Mouse (Mus musculus) c-Kit-positive CD71-positive TER-119-positive erythroid progenitor cells, embryonic 14.5 days (primary cell): Measurements from ENCODE around the gene Ccr6.
"Not testable (repeated sequence)": the region's sequence is repeated elsewhere in the genome, so short reads cannot be mapped to it uniquely, and the experiment has no call there.

Source experiments
- DNase-seq: peaks from one replicate; pipeline ENCODE4 v3.0.0-alpha.2; 2013; ENCODE audit warnings: low spot score

Ccr6 gene

GRCm38 (mm10) chr17:8235743-8236142 lies at the start of gene Ccr6:
Ccr6 (plus strand) TSS chr17:8236043.
- no peak for DNase-seq

GRCm38 (mm10) chr17:8193678-8194077 lies 42.2 kb upstream of the Ccr6 start:
- DNase-seq = no peak

GRCm38 (mm10) chr17:8195685-8196376 lies 40.0 kb upstream of the Ccr6 start:
- DNase-seq = no peak

GRCm38 (mm10) chr17:8197652-8198051 lies 38.2 kb upstream of the Ccr6 start:
- no peak for DNase-seq

GRCm38 (mm10) chr17:8199067-8199935 lies 36.5 kb upstream of the Ccr6 start:
- no peak for DNase-seq

GRCm38 (mm10) chr17:8199936-8200330 lies 35.9 kb upstream of the Ccr6 start:
- DNase-seq = no peak

- no peak for DNase-seq
These were observed 32.4 kb upstream of the Ccr6 start for GRCm38 (mm10) chr17:8203487-8203886.

- DNase-seq = not testable (repeated sequence)
These were observed 30.6 kb upstream of the Ccr6 start for GRCm38 (mm10) chr17:8205221-8205631.

- DNase-seq = no peak
These were observed 29.2 kb upstream of the Ccr6 start for GRCm38 (mm10) chr17:8206691-8207090.

- no peak for DNase-seq
These were observed 26.1 kb upstream of the Ccr6 start for GRCm38 (mm10) chr17:8209696-8210095.

- DNase-seq = no peak
These were observed 25.7 kb upstream of the Ccr6 start for GRCm38 (mm10) chr17:8210170-8210569.

GRCm38 (mm10) chr17:8210675-8211074 lies 25.2 kb upstream of the Ccr6 start:
- no peak for DNase-seq

GRCm38 (mm10) chr17:8211399-8211798 lies 24.4 kb upstream of the Ccr6 start:
- DNase-seq = no peak

GRCm38 (mm10) chr17:8214369-8214768 lies 21.5 kb upstream of the Ccr6 start:
- DNase-seq = no peak

GRCm38 (mm10) chr17:8215016-8215745 lies 20.7 kb upstream of the Ccr6 start:
- DNase-seq = no peak

- no peak for DNase-seq
These were observed 12.6 kb upstream of the Ccr6 start for GRCm38 (mm10) chr17:8223225-8223624.

- DNase-seq = no peak
These were observed 11.8 kb upstream of the Ccr6 start for GRCm38 (mm10) chr17:8224072-8224471.

GRCm38 (mm10) chr17:8225166-8225565 lies 10.7 kb upstream of the Ccr6 start:
- no peak for DNase-seq

- no peak for DNase-seq
These were observed 10.1 kb upstream of the Ccr6 start for GRCm38 (mm10) chr17:8225746-8226145.

GRCm38 (mm10) chr17:8228622-8229021 lies 7.2 kb upstream of the Ccr6 start:
- DNase-seq = no peak

GRCm38 (mm10) chr17:8229607-8230006 lies 6.2 kb upstream of the Ccr6 start:
- no peak for DNase-seq

GRCm38 (mm10) chr17:8232089-8232488 lies 3.8 kb upstream of the Ccr6 start:
- no peak for DNase-seq
